Mouse (Mus musculus) kidney, adult 18-20 months (tissue): ENCODE data around the gene Mrpl54.

Source experiments
- DNase-seq: peaks from one replicate; pipeline ENCODE4 v3.0.0; 2021

Mrpl54 gene

GRCm38 (mm10) chr10:81266211-81267105 is at the start of gene Mrpl54, which contains the start of gene Apba3:
Mrpl54 (minus strand) TSS chr10:81266934.
Apba3 (plus strand) TSS chr10:81266960.
- DNase-seq = peak; percentile 98

GRCm38 (mm10) chr10:81315587-81315986 is 48.9 kb upstream of the Mrpl54 start:
- no peak for DNase-seq

- DNase-seq = no peak
These were observed 47.5 kb upstream of the Mrpl54 start for GRCm38 (mm10) chr10:81314201-81314600.

GRCm38 (mm10) chr10:81313581-81313980 is 46.8 kb upstream of the Mrpl54 start:
- no peak for DNase-seq

GRCm38 (mm10) chr10:81309571-81309970 is 42.8 kb upstream of the Mrpl54 start:
- DNase-seq = no peak

GRCm38 (mm10) chr10:81306837-81307682 is 40.3 kb upstream of the Mrpl54 start:
- DNase-seq = no peak

GRCm38 (mm10) chr10:81306173-81306668 is 39.5 kb upstream of the Mrpl54 start:
- DNase-seq = no peak

- DNase-seq = no peak
These were observed 38.9 kb upstream of the Mrpl54 start for GRCm38 (mm10) chr10:81305663-81306062.

- DNase-seq = peak; percentile 60
These were observed 38.0 kb upstream of the Mrpl54 start for GRCm38 (mm10) chr10:81304597-81305238.

GRCm38 (mm10) chr10:81303761-81304160 is 37.0 kb upstream of the Mrpl54 start:
- no peak for DNase-seq

- no peak for DNase-seq
These were observed 36.5 kb upstream of the Mrpl54 start for GRCm38 (mm10) chr10:81303258-81303657.

- peak; percentile 31 for DNase-seq
These were observed 36.1 kb upstream of the Mrpl54 start for GRCm38 (mm10) chr10:81302781-81303218.

- DNase-seq = no peak
These were observed 35.6 kb upstream of the Mrpl54 start for GRCm38 (mm10) chr10:81302288-81302687.

- DNase-seq = no peak
These were observed 34.6 kb upstream of the Mrpl54 start for GRCm38 (mm10) chr10:81301321-81301720.

- no peak for DNase-seq
These were observed 33.7 kb upstream of the Mrpl54 start for GRCm38 (mm10) chr10:81300352-81300907.

GRCm38 (mm10) chr10:81299585-81300351 is 33.0 kb upstream of the Mrpl54 start:
- DNase-seq = peak; percentile 79

- no peak for DNase-seq
These were observed 31.8 kb upstream of the Mrpl54 start for GRCm38 (mm10) chr10:81298369-81299100.

- DNase-seq = peak; percentile 69
These were observed 31.1 kb upstream of the Mrpl54 start for GRCm38 (mm10) chr10:81297845-81298244.

GRCm38 (mm10) chr10:81297246-81297645 is 30.5 kb upstream of the Mrpl54 start:
- DNase-seq = no peak

- no peak for DNase-seq
These were observed 28.5 kb upstream of the Mrpl54 start for GRCm38 (mm10) chr10:81295185-81295584.

- DNase-seq = no peak
These were observed 27.7 kb upstream of the Mrpl54 start for GRCm38 (mm10) chr10:81294442-81294841.
